Mouse (Mus musculus) cerebellum, postnatal 10 days (tissue): ENCODE data around the gene Cfl1.

Experiments used
- DNase-seq, 2 experiments: peaks; one replicate each; pipeline ENCODE4 v3.0.0; 2021; ENCODE audit warnings: mixed read lengths in 2 of 2

The Cfl1 gene

DNA sequence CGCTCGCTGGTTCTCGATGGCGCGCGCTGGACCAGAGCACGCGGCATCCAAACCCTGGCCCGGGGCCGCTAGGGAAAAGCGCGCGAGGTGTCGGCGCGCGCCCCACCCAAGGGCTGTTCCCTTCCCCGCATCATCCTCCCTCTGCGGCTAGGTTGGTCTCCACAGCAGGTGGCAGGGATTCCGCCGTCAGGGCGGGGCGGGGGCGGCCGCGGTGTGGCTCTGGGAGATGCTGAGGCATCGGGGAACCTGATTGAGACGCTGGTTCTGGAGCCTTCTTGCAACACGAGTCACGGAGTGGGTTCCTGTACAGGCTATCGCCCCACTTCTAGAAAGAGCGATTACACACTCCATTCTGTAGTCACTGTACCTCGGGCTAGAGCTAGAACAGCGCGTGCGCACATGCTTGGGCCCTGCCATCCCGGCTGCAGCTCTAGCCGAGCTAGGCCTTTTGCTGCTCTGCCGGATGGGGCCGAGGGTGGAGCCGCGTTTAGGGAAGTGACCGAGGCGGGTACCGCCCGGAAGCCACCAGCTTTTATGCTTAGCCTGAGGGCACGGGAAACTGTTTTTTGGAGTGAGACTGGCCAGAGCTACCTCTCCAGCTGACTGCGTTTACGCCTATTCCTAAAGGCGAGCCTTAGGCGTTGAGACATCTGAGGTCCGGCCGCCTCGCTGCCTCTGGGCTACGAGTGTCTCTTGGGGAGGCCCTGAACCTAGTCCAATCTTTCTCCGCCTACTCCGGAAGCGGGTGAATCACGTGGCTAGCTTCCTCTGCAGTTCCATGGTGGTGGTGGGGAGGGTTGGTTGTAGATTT is 848 bp downstream of the Cfl1 start:
- peak; percentile 91 to 92 for DNase-seq

DNA sequence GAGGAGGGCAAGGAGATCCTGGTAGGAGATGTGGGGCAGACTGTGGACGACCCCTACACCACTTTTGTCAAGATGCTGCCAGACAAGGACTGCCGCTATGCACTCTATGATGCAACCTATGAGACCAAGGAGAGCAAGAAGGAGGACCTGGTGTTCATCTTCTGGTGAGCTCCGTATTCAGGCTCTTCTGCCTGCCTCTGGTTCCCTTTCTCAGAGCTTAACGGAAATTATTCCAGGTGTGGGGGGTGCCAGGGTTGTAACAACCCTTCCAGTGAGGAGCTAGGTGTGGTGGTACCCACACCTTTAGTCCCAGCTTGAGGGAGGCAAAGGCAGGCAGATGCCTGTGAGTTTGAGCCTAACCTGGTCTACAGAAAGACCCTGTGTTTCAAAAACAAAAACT is 2.4 kb downstream of the Cfl1 start:
- peak in 1 of 2 experiments; percentile 20 for DNase-seq

- DNase-seq, result peak in 1 of 2 experiments; percentile 40
Measured at GRCm38 (mm10) chr19:5493301-5493721, 3.1 kb downstream of the Cfl1 start.

DNA sequence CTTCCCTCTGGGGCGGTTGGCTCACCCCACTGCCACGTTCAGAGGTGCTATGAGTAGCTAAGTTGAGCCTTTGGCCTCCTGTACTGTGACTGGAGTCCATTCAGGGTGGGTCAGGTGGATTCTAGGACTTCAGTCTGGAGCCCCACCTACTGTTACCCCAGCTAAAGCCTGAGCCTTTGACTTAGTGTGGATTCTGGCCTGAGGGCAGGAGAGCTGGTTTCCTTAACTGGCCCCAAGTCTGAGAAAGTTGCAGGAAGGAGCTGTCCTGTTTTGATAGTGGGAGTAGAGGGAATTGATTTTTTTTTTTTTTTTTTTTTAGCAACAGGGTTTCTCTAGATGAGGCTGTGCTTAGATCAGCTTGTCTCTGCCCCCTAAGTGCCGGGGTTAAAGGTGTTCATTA is 4.1 kb downstream of the Cfl1 start:
- peak in 1 of 2 experiments; percentile 3 for DNase-seq

- DNase-seq, result peak; percentile 5 to 21
Measured at GRCm38 (mm10) chr19:5495353-5496051, 5.2 kb downstream of the Cfl1 start.

GRCm38 (mm10) chr19:5496052-5496370 is 5.8 kb downstream of the Cfl1 start:
- DNase-seq, result peak; percentile 14 to 18

DNA sequence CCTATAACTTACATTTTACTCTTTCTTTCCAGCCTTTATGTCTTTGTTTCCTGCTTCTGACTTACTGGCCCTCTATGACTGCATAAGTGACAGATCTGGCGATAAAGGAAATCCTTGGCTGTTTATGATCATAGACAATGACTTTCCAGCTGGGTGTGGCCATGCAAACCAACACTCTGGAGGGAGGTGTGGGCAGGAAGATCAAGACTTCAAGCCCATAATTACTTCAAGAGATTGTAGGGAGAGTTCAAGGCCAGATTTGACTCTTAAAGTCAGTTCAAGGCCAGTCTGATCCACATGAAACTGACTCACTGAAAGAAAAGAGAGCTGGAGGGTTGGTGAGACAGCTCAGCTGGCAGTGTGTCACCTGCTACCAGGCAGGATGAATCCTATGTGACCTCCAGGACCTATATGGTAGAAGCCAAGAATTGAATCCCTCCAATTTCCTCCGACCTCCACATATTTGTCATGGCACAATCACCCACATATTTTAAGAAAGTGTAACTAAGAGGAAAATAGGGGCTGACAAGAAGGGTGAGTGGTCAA is 10.1 kb downstream of the Cfl1 start:
- no peak for DNase-seq

- DNase-seq, result no peak
Measured at GRCm38 (mm10) chr19:5503687-5504086, 13.4 kb downstream of the Cfl1 start, which contains the start of gene 1700020D05Rik. 1700020D05Rik (minus strand) TSS chr19:5503787.

- DNase-seq, result peak; percentile 98 to 99
Measured at GRCm38 (mm10) chr19:5510031-5511026, 20.1 kb downstream of the Cfl1 start, which contains the start of gene Snx32. Snx32 (minus strand) TSS chr19:5510538.

GRCm38 (mm10) chr19:5511074-5511632 is 20.9 kb downstream of the Cfl1 start:
- DNase-seq, result no peak

GRCm38 (mm10) chr19:5512091-5513004 is 22.1 kb downstream of the Cfl1 start:
- DNase-seq, result no peak

DNA sequence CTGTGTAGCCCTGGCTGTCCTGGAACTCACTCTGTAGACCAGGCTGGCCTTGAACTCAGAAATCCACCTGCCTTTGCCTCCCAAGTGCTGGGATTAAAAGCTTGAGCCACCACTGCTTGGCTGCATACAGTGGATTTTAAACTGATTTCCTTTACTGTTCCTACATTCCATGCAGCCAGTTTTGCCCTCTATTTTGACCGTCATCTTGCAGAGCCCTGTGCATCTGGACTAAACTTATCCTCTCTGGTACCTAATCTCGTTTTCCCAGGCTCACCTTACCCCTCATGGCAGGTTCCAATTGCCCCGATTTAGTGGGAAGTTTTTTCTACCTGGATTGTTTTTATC is 22.7 kb downstream of the Cfl1 start:
- no peak for DNase-seq

DNA sequence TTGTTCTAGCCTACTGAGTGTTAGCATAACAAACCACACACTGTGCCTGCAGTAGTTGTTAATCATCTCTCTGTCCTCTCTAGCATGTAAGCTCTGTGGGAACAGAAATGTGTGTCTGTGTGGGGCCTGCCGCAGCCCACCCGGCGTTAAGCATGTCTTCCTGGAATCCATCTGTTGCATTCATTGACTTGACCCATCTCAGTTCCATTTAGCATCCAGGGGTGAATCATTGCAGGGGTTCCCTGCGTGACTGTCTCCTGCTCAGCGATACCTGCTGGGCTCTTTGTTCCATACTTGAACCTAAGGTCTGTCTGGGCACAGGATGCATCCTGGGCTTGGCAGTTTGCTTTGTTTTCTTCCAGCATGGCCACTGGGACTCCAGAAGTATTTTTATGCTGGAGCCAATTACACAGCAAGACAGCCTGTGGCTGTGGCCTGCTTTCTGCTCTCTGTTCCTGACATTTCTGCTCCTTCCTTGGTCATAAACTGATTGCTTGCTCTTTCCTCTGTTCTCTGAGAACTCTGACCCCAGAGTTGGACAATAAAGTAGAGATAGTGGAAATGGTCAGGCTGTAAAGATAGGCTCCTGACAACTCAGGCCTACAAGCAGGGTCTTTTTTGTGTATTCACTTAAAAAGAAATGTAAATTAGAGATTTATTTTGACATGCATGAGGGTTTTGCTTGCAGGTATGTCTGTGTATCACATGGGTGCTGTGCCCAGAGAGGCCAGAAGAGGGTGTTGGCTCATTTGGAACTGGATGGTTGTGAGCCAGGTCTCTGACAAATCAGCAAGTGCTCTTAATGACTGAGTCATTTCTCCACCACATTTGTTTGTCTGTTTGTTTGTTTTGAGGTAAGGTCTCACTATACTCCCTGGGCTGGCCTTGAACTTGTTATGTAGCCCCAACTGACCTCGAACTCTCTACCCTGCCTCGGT is 25.9 kb downstream of the Cfl1 start:
- no peak for DNase-seq

DNA sequence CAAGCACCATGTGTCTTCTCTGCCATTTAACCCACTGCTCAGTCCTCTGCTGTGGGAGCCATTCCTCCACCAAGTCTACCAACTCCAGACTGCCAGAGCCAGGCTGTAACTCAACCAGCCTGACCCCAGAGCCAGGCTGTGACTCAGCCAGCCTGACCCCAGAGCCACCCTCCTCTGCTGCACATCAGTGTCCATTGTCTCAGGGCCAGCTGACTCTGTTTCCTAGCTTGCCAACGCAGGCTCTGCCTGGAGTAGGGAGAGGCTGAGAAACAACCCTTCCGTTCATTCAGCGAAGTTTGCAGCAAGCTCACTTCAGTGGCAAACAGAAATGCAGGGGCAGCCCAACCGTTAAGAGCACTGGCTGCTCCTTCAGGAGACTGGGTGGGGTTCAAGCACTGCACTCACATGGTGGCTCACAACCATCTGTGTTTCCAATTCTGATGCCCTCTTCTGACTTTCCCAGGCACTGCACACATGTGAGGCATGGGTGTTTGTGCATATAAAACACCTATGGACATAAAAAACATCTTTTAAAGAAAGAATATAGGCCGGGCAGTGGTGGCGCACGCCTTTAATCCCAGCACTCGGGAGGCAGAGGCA is 26.8 kb downstream of the Cfl1 start:
- no peak for DNase-seq

- DNase-seq, result no peak
Measured at GRCm38 (mm10) chr19:5518721-5519120, 28.5 kb downstream of the Cfl1 start.

GRCm38 (mm10) chr19:5525204-5525603 is 34.9 kb downstream of the Cfl1 start:
- DNase-seq, result no peak

DNA sequence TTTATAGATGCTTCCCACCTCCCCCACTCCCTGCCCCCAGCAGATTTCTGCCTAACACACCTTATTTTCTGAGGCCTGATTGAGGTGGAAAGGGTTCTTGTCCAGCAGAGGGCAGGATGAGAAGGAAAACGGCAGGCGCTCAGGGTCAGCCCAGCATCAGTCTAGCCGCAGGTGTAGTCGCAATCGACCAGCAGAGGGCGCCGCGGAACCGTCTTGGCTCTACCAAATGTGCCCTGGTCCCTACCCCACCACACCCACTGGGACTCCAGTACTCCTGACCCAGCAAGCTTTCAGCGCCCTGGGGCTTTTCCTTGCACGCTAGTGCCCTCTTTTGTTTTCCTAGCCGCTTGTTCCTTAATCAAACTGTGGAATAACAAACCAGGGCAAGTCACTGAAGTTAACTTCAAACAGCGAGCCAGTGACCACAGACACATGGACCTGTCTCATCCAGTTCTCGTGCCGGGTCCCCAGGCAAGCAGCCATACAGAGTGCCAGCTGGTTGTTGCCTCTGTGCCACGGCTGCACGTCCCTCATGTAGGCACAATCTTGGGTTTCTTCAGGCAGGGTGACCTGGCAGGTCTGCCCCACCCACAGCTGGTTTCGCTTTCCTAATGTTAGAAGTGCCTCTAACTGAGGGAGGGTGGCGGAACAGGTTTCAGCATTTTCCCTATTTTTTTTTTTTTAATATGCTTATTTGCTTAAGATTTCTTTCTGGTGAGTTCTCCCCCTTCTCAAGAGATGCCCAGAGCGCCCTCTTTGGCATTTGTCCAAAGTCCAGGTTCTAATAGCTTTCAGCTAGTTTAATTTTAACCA is 39.3 kb downstream of the Cfl1 start:
- peak; percentile 98 to 99 for DNase-seq

DNA sequence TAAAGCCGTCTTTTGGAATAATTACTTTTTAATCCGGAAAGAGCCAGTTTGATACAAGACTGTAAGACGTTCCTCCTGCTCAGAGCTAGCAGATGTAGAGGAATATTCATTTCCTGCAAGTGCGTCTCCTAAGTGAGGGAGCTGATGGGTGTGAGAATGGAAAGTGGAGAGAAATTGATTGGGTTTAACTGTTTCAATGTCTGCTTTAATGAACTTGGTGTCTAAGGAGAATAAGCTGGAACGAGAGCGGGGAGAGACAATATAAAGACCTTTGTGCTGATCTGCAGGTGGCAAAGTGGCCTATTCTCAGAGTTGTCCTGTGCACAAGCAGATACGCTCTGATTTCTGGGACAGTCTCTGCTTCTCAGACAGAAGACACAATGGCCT is 39.9 kb downstream of the Cfl1 start:
- DNase-seq, result no peak

GRCm38 (mm10) chr19:5532520-5532919 is 42.3 kb downstream of the Cfl1 start:
- DNase-seq, result no peak
